Mouse (Mus musculus) lung, postnatal 14 days (tissue): ENCODE measurements at regions not wholly inside any gene's neighbourhood (a gene's known extent, or its start where the extent isn't known, plus 50 kb on each side); places are given as distances from the start of the nearest gene placed in this dataset.

Source experiments
- DNase-seq: peaks from one replicate; pipeline ENCODE4 v3.0.0; 2021

DNA sequence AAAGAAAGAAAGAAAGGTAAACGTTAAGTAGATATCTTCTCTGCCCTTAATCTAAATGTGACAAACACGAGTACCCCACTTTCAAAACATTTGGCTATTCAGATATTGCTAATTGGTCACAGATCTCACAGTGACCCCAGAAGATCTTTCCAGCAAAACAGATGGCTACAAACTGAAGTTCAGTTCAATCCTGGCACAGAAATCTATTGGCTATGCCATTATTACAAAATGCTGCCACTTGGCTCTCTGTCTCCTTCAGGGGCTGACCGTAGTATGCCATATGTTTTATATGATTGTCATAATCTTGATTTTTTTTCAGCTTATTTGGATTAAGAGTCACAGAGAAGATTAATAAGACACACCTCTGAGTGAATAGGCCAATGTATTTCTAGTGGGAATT, 873.2 kb downstream of the Slc22a22 start:
- no peak for DNase-seq

DNA sequence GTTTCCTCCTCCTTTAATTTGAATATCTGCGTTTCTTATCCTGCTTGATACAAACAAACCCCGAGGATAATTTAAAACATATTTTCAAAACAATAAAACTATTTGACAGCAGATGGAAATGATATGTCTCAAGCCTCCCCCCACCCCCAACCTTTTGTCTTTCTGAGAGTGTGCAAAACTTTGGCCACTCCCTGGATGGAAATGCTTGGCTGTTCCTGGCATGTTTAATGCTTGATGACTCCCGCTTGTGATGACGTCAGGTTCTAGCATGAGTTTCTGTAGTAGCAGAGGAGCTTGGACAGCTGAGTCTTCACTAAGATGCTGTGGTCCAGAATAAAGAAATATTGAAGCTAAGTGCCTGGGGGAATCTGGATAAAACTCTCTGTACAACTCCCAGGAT, 884.8 kb downstream of the Slc22a22 start:
- DNase-seq: no peak

DNA sequence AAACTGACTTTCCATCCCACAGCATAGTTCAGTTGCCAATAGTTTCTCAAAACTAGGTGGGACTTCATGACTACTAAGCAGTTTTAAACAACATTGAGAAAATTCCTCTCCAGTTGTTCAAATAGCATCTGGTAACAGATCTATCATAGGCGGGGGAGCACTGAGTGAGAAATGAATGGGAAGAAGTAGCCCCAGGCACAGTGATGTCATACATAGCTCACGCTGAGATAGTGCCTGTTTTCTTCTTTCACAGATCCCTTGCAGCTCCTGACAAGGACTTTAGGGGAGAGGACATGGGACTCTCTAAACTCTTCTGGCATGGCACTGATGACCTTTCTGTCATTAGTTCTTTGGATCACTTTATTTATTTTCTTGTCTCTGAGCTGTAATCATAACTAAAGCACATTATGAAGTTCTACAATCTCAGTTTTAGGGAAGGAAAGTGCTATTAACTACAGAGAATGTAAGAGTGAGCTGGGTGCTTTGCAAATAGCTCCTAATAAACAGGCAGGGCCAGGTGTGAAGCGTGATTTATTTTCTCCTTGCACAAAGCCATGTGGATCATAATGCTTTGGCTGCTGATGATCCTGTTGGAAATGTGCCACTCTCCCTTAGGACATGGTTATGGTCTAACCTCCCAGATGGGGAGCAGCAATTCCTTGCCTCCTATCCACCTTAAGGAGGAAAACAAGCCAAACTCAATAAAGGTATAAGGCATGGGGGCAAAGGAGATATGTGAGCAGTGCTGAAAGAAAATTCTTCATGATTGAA, 896.5 kb downstream of the Slc22a22 start:
- no peak for DNase-seq

DNA sequence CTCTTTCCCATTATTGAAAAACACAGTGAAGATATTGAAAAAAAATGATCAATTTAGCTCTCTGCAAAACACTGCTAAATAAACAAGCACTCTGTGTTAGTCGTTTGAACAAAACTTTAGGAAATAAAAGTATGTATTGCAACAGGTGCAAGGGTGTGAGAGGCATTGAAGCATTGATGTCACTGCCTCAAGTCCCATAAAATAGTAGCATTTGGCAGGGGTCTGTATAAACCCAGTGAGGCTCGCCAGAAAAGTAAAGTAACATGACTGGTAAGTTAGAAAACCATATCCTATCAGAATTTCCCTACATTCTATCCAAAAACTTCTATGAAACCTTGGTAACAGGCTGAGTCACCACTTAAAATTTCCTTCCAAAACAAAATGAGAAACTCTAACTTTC, 914.2 kb downstream of the Slc22a22 start:
- no peak for DNase-seq

DNA sequence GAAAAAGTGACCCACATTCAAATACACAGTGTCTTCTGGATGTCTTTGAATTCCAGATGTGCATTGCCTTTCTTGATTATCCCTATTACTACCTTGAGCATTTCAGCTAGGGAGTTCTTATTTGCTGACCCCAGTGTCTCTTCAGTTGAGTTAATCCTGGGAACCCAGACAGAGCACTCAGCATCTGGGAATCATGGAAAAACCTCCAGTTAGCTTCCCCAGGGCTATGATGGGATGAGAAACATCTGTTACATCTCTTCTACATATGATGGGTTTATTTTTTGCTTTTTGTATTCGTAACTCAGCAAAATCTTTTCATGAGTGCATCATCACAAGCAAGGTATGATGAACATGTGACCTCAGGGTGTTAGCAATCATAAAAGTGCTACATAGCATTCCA, 914.6 kb downstream of the Slc22a22 start:
- no peak for DNase-seq

DNA sequence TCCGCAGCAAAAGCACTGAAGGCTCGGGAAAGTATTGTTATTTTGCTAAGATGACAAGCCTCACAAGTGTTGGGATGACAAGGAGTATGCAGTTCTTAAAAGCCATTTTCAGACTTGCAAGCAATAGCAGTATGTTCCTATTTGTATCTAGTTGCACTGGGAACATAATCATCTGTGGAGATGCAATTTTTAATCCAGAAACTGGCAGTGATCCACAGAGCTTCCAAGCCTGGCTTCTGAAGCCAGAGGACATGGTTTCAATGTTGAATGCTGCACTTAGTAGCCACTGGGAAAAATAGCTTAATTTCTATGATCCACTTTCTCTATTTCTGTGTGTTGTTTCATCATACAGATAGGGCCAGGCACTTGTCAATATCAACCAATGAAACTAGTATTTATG, 915.3 kb downstream of the Slc22a22 start:
- no peak for DNase-seq

DNA sequence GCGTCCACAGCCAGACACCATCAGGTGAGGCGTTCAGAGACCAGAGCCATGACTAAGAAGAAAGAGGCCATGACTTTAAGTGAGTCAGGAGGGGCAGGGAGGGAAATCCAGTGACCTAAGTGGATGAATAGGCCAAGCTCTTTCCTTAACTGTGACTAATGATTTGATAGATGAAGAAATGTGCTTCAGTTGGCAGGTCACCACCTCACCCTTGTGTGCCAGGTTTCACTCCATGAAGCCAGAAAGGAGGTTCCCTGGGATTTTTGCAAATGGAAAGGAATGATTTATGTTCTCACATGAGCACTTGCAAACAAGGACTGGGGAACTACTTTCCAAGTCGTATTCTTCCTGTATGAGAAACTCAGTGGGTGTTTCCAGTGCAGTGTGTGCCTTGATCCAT, 923.0 kb downstream of the Slc22a22 start:
- no peak for DNase-seq

DNA sequence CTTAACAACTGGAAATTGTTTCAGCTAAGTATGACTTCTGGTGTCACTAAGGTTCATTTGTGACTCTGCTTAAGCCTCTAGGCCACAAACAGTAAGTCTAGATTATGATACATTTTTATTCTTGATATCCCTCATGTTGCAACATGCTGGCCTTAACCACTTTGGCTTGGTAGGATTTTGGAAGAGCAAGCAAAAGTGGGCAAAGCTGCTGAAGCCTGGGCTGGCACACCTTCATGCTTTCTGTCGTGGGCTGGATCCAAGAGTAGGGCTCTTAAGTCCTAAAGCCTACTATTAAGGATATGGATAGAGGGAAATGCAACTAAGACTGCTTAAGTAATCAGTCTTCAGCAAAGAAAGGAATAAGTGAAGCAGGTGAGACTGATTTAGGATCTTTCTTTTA, 923.6 kb downstream of the Slc22a22 start:
- DNase-seq: no peak

DNA sequence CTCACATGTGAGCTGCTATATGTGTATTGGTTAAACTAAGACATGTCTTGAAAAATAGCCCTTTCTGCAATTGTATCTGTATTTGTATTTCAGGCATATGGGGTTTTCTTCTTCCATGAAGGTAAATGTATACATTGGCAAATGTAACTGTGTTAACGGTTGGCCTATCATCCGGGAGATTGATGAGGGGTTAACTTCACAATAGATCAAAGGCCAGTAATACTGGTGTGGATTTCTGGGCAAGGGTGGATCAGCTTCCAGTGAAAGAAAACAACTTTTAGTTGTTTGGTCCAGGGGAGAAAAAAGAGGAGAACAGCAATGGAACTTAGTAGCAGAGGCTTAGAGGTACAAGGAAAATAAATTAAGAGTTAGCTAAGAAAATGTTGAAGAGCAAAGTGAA, 945.9 kb downstream of the Slc22a22 start:
- no peak for DNase-seq

DNA sequence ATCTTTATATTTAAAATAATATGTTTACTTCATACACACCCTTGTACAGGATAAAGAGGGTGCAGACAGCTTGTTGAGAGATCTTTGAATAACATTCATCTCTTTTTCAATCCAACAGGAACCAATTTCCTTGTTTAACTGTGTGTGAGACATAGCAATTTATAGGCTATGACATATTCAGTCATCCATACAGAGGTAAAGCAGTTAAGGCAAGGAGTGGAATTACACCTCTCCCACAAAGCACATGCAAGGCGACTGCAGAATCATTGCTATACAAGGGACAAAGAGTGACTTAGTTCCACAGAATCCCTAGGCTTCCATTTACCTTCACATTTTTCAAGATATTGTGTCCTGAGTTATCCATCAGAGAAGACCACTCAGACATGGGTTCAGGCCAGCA, 959.0 kb downstream of the Slc22a22 start:
- no peak for DNase-seq

DNA sequence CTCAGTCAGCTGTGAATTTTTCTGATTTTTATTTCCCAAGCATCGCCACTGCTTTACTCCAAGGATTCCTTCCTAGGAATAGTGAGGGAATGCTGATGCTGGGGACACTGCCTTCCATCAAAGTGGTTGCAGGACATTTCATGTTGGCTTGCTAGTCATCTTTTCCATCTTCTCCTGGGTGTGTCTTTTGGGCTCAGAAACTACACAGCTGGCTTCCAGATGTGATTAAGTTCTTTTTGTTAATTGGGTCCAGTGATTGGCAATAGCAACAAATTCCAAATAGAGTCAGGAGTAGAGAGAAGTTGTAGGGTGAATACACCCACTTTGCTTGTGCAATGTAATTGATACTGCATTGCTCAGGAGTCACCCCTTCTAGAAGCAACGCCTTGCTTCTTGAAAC, 961.3 kb downstream of the Slc22a22 start:
- DNase-seq: no peak

DNA sequence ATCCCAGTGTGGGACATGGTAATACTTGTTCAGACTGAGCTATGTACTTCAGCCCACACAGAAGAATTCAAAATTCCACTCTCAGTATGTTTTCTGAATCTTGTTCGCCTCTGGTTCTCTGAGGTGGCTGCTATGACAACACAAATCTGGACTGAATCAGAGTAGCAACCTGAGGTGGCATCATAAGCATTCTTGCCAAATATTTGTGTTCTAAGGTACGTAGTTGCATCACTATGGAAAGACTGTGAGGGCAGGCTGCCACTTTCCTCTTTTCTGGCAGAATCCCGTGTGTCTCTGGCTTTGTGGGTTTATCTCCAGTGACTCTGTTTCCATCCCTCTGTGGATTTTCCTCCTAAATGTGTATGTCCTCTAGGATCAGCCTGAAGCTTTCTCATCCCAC, 978.7 kb downstream of the Slc22a22 start:
- DNase-seq: no peak

DNA sequence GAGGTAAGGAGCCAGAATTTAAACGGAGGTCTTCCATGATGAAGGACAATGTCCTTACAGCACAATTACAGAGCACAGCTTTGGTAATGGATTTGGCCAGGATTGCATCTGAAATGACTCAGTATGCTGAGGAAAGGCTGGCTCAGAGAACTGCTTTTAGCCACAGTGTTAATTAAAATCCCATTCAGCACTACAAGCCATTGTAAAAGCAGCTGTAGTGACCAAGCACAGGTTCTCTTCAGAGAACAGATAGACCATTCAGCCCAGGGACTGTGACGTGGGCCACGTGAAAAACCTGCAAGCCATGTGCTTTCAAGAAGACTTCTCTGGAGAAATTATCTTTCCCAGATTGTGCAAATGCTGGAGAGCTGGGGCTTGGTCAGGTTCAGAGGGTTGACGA, 979.7 kb downstream of the Slc22a22 start:
- DNase-seq: no peak

DNA sequence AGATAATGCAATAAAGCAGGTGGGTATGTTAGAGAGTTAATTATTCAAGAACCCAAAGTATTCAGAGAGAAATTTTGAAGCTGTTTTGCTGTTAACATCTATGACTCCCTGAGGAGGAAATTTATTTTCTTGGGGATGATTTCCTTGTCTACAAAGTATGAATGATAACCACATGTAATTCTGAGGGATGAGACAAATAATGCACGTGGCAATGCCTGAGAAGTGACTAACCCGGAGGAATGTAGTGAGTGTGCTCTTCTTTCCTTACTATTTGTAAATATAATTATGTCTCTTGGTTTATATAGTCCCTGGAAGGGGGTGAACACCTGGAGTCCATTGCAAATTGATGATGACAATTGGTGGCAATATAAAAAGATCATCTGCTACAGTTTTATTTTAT, 981.1 kb downstream of the Slc22a22 start:
- no peak for DNase-seq

DNA sequence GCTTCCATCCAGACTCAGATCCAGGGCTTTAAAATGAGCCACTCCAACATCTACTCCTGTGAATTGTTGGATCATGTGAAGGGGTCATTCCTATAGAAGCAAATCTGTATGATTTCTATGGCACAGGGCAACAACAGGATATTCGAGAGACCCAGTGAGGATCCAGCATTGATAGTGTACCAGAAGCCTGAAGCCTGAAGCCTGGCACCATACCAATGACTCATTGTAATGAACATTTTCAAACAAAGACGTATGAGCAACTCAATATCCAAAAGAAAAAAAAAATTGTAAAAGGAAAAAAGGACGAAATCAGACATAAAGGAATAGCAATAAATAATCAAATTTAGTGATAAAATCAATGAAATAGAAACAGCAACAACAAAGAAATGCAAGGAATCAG, 991.5 kb downstream of the Slc22a22 start:
- DNase-seq: no peak

DNA sequence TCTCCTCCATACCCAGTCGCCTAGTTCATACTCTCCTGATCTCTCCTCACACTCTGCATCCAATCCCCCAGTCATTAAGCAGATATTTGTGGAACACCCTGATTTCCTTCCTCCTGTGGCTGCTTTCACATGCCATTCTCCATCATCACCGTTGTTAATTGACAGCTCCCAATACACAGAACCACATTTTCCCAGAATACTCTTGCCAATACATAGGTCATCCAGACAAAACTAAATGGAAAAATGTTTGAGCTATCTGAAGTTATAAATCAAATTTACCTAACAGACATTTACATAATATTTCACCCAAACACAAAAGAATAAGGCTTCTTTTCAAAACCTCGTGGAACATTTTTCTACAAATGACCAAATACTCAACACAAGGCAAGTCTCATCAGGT, 992.7 kb downstream of the Slc22a22 start:
- no peak for DNase-seq

DNA sequence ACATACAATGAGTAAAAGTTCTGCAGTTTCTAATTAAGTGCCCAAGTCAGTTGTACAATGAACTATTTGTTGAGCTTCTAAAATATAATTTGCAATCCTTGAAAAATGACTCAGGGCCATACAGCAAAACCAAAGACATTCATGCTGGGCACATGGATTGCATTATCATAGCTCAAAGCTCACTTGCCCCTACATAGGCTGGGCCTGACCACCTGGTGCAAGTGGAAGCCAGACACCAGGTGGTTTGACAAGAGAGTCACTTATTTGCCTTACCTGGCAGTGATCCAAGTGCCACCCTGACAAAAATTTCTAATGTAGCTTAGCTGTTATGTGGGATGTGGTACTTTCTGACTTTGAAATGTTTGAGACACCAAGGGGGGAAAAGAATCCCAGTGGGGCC, 997.7 kb downstream of the Slc22a22 start:
- DNase-seq: no peak

DNA sequence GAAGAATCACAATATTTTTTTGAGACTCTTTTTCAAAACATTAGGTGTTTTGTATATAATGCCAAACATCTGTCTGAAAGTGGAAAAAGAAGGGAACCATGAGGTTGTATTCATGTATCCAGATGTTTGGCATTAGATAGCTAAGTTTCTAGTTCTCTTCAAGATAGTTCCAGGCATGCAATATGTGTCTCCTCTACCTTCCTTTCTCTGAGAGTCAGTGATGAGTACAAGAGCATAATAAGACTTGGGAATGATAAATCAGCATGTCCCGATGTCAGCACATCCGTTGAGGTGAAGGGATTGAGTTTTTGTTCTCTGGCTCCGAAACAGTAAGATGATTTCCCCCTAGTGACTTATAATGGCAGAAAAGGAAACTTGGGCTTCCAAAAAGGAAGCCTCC, 998.4 kb downstream of the Slc22a22 start:
- DNase-seq: no peak

DNA sequence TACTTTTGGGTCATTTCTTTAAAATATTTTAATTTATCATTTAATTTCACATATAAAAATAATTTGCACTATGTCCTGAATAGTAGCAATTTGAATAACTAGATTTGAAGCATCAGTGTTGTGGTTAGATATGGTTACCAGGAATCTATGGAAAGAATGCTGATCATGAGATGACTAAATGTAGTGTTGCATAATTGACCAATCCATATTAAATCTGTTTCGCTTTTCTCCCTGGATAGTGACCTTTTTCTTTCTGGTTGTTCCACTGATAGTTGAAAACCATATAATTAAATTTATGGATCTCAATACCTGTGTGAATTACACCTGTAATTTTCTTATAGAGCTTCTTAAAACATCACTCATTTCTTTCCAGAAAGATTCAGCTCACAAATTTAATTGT, 1003.7 kb downstream of the Slc22a22 start:
- DNase-seq: no peak

DNA sequence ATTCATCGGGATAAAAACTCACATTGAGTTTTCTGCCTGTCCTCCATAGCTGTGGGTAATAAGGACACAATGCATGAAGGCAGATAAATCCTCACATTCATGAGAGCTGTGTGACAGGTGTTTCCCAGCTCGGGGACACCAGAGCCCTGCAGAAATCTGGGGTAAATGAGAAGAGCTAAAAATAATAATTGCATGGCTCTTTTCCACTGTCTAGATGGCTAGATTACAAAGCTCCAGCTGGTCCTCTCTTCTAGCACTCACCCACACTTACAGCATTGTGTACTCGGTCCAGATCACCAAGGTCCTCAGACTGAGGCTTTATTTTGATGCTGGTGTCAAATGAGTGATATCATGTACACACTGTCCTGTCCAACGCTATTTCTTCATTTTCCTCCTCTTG, 1025.5 kb downstream of the Slc22a22 start:
- peak; percentile 19 for DNase-seq

DNA sequence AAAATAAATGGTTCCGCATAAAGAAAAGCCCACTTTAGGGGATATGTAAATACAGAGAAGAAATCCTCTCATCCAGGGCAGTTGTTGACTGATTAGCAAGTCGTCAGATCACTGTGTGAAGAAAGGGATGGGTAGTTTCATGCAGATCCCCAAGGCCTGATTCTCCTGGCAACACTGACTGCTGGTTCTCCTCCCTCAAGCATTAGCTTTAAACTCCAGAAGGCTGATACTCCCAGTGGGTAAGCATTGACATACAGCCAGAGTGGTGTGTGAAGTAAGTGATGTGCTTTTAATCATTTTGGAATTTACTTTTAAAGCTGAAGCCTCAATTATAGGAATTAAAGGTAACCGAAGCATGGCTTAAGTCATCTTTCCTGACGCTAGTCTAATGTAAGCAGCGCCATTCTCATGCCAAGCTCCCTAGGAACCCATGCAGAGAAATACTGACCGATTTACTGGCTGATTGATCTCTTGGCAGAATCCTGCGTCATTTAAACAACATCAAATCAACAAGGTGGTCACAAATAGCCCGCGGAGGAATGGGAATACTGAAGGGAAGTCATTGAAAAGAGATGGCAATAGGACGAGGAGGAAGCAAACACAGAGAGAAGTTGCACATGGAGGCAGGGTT, 1029.3 kb downstream of the Slc22a22 start:
- no peak for DNase-seq

DNA sequence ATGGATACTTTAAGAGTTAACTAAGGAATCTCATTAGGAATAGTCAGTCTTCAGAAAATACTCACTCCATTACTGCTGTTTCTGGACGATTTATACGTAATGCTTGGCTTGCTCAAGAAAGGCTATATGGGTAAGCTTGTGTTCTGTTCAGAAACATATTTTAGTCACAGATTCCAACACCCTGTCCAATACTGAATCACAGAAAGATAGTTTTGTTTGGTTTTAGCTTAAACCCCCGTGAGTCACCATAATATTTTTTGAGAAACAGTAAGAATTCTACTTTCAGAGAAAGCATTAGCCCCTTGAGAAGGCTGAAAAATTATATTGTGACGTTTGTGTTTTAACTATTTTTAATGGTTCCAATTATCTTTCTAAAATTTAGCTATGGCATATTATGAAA, 1037.3 kb downstream of the Slc22a22 start:
- DNase-seq: no peak

DNA sequence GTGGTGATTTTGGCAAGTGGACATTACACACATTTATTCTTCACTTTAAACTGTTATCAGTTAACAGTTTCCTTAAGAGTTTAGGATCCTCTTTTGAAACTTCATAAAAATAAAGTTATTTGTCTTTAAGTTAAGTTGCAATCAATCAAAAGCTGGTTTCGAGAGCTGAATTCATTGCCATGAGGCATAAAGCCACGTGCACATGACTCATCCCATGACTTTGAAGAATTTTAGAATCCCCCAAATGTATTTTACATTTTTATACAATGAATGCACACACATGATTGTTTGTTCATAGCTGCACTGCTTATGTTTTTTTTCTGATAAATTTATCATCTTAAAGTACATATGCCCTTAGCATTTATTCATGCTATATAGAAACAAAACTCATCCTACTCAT, 1039.1 kb downstream of the Slc22a22 start:
- no peak for DNase-seq

DNA sequence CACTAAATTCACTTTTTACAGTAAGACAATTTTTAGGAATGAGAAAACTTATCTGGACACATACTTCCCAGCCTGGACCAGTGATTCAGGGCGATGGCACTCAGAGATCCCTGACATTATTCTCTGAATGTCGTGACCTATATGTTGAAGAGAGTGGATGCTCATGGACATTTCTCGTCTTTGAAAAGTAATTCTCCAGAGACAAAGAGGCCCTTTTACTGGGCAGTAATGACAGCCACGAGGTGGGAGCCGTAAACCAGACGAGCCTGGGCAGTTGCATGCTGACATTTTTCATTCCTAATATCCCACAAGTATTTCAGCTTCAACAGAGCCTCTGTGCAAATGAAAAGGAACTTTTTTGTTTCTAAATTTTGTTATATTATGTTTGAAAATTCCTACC, 1041.3 kb downstream of the Slc22a22 start:
- DNase-seq: no peak

DNA sequence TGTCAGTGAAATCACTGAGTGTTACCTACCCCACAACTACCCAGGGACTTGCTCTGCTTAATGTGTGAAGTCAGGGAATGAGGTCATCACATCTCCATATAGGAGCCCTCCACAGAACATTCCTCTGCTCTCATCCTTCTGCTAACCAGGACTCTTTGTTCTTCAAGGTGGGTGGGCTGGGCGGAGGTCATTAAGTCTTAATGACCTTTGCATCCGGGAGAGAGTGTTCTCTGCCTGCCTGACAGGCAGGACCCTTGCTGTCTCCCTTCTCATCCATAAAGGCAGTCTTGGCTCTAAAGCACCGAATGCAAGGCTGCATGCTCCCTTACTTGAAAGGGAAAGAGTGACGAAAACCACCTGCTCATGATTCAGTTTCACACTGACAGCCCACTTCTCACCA, 1051.4 kb downstream of the Slc22a22 start:
- DNase-seq: no peak
